Mouse (Mus musculus) heart, adult 8-10 months (tissue): Measurements from ENCODE around the gene Dennd1a. TPM values are rescaled to one million over a fixed set of nuclear protein-coding genes. Genes with fewer than 3 reads are reported as not detected.
A peak's percentile ranks its signal among the peaks of the same experiment; 100 is the strongest.
"Not testable (repeated sequence)": the region's sequence is repeated elsewhere in the genome, so short reads cannot be mapped to it uniquely, and the experiment has no call there.

Experiments
- DNase-seq: peaks from one replicate; pipeline ENCODE4 v3.0.0; 2022; ENCODE audit warnings: low spot score
- total RNA-seq, 4 experiments: library from RNA; stranded (reverse); gene quantifications; 2 replicates each; pipeline ENCODE4 v1.2.4; 2022

Dennd1a gene
- total RNA-seq, 4 experiments from 2014 or later: 24.6 to 29.0 (median 27.3) TPM

GRCm38 (mm10) chr2:37971726-37972125 lies 315.5 kb downstream of the Dennd1a start:
- no peak for DNase-seq

- DNase-seq: no peak
Observed at GRCm38 (mm10) chr2:37969713-37970485, 317.3 kb downstream of the Dennd1a start.

- no peak for DNase-seq
Observed at GRCm38 (mm10) chr2:37964534-37964933, 322.7 kb downstream of the Dennd1a start.

- no peak for DNase-seq
Observed at GRCm38 (mm10) chr2:37963362-37963761, 323.8 kb downstream of the Dennd1a start.

GRCm38 (mm10) chr2:37948424-37948823 lies 338.8 kb downstream of the Dennd1a start:
- DNase-seq: no peak

GRCm38 (mm10) chr2:37945598-37946336 lies 341.4 kb downstream of the Dennd1a start:
- no peak for DNase-seq

GRCm38 (mm10) chr2:37942906-37943305 lies 344.3 kb downstream of the Dennd1a start:
- DNase-seq: no peak

- DNase-seq: no peak
Observed at GRCm38 (mm10) chr2:37941741-37942140, 345.4 kb downstream of the Dennd1a start.

GRCm38 (mm10) chr2:37940845-37941361 lies 346.3 kb downstream of the Dennd1a start:
- DNase-seq: no peak

GRCm38 (mm10) chr2:37939997-37940396 lies 347.2 kb downstream of the Dennd1a start:
- DNase-seq: no peak

GRCm38 (mm10) chr2:37936922-37937321 lies 350.3 kb downstream of the Dennd1a start:
- not testable (repeated sequence) for DNase-seq

GRCm38 (mm10) chr2:37932240-37932639 lies 354.9 kb downstream of the Dennd1a start:
- DNase-seq: no peak

GRCm38 (mm10) chr2:37931018-37931930 lies 355.9 kb downstream of the Dennd1a start:
- no peak for DNase-seq

- DNase-seq: no peak
Observed at GRCm38 (mm10) chr2:37926133-37926503, 361.1 kb downstream of the Dennd1a start.

- DNase-seq: peak; percentile 40
Observed at GRCm38 (mm10) chr2:37925413-37926132, 361.6 kb downstream of the Dennd1a start.

GRCm38 (mm10) chr2:37908721-37909506 lies 378.3 kb downstream of the Dennd1a start:
- DNase-seq: no peak

- no peak for DNase-seq
Observed at GRCm38 (mm10) chr2:37908296-37908695, 378.9 kb downstream of the Dennd1a start.

- DNase-seq: no peak
Observed at GRCm38 (mm10) chr2:37906261-37906660, 380.9 kb downstream of the Dennd1a start.

GRCm38 (mm10) chr2:37903286-37903685 lies 383.9 kb downstream of the Dennd1a start:
- DNase-seq: no peak

GRCm38 (mm10) chr2:37883214-37883613 lies 404.0 kb downstream of the Dennd1a start:
- no peak for DNase-seq
